Mouse (Mus musculus) retina, adult 2 months (tissue): Measurements from ENCODE around the gene Atxn10.

ENCODE experiments used
- DNase-seq: peaks from one replicate; pipeline ENCODE4 v3.0.0-alpha.2; 2012; ENCODE audit warnings: low read depth, low spot score

Atxn10 gene

DNA sequence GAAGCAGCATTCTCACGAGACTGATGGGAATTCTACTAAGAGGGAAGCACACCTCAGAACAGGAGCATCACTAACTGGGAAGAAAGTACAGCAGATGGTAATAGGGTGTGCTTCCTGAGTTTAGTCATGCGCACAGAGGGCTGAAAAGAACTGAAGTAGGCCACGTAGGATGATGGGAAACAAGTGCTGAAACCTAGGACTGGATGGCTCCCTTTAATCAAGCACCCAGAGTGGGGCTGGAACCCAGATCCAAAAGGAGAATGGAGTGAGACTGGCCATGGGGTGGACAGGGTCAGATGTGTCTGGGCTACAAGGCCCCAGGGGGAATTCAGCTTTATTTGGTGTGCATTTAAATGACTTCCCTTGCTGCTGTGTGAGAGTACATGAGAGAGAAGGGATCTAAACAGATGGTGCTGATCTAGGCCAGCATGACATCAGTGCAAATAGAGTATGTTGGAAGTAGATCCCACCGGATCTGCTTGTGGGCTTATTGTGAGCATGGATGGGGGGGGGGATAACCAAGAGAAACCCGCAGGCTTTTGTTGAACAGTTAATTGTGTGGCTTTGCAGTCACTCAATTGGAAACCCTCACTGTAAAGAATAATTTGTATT lies 130.5 kb downstream of the Atxn10 start:
- DNase-seq, result no peak

- DNase-seq, result no peak
Measured at GRCm38 (mm10) chr15:85469401-85469800, 133.4 kb downstream of the Atxn10 start.

- DNase-seq, result no peak
Measured at GRCm38 (mm10) chr15:85474697-85475096, 138.7 kb downstream of the Atxn10 start.

DNA sequence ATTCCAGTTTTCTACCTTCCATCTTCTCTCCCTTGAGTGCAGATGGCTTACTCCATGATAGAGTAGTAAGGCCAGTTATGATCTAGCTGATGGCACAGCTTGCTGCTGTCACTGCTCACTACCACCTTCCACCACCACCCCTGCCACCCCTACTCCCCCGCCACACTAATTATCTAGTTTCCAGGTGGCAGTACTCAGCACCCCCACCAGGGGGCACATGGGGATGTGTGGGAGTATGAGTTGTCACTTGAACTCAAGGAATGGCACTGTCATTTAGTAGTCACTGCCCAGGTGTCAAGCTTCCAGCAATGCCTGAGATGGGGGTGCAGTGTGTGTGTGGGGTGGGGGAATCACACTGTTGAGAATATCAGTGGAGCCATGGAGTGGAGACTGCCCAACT lies 141.5 kb downstream of the Atxn10 start:
- no peak for DNase-seq

- DNase-seq, result no peak
Measured at GRCm38 (mm10) chr15:85479365-85479764, 143.3 kb downstream of the Atxn10 start.

DNA sequence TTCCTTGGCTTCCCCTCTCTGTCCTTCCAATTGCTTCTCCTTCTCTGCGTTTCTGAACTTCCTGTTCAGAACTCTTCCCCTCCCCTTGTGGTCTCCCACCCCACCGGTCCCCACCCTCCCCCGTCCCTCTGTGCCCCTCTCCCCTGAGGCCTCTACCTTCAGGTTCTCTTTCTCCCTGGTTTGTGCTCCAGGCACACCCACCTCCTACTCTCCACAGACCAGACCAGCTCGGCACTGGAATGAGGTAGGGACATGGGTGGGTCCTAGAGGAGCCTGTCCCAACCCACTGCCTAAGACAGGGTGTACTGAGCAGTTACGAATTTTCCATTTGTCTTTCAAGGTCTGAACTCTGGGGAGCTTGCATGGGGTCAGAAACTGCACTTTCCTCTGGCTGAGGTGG lies 143.9 kb downstream of the Atxn10 start:
- DNase-seq, result no peak

GRCm38 (mm10) chr15:85480630-85481029 lies 144.6 kb downstream of the Atxn10 start:
- no peak for DNase-seq

DNA sequence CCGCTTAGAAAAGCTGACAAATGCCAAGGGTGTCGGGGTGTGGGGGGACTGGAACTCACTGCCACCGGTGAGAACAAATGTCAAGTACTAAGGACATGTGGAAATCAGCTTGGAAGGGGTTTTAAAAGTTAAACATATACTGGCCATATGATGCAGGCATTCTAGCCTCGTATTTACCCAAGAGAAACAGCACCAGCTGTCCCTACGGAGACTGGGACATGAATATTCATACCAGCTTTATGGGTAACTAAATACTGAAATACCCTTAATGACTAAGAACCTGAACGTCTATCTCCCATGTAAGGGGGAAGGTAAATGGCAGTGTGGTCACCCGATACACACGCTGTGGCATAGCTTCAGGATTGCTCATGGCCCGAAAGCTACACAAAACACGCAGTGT lies 152.9 kb downstream of the Atxn10 start:
- DNase-seq, result no peak

GRCm38 (mm10) chr15:85489751-85490150 lies 153.7 kb downstream of the Atxn10 start:
- no peak for DNase-seq

- DNase-seq, result no peak
Measured at GRCm38 (mm10) chr15:85494163-85494621, 158.1 kb downstream of the Atxn10 start.

GRCm38 (mm10) chr15:85497548-85497947 lies 161.5 kb downstream of the Atxn10 start:
- DNase-seq, result no peak

GRCm38 (mm10) chr15:85497981-85498475 lies 162.0 kb downstream of the Atxn10 start:
- DNase-seq, result no peak

DNA sequence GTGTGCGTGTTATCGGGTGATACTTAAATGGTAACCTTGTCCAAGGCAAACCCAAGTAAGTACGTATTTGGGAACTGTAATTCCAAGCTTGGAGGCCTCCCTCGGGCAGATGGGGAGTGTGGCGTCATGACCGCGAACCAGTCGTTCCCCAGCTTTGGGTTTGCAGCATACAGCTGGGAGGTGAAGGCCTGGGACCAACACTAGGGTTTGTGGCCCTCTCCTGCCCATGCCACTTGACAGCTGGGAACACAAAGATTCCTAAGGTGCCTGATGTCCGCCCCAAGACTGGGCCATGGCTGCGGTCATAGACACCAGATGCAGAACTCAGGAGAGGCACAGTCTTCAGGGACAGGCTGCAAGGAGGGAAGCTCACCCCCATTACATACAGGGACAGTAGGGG lies 164.2 kb downstream of the Atxn10 start:
- DNase-seq, result no peak

DNA sequence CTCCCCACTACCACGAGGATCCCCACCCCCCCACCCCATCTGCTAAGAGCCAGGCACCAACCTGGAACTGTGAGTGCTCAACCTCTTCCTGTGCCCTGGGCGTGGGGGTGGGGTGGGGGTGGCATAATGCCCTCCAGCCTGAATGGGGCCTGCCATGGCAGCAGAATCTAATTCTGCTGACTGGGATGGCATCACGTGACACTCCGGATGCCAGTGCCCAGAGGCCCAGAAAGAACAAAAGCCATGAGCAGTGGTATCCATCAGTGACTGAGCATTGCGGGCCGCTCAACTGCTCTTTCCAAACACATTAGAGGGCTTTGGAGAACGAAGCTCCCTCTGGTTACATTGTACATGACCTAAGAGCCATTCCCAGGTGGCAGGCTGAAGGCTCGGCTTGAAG lies 167.1 kb downstream of the Atxn10 start, which contains the start of gene 7530416G11Rik:
Gene 7530416G11Rik (minus strand): TSS at position 101 of the 400 bp plus-strand sequence.
- DNase-seq, result no peak

DNA sequence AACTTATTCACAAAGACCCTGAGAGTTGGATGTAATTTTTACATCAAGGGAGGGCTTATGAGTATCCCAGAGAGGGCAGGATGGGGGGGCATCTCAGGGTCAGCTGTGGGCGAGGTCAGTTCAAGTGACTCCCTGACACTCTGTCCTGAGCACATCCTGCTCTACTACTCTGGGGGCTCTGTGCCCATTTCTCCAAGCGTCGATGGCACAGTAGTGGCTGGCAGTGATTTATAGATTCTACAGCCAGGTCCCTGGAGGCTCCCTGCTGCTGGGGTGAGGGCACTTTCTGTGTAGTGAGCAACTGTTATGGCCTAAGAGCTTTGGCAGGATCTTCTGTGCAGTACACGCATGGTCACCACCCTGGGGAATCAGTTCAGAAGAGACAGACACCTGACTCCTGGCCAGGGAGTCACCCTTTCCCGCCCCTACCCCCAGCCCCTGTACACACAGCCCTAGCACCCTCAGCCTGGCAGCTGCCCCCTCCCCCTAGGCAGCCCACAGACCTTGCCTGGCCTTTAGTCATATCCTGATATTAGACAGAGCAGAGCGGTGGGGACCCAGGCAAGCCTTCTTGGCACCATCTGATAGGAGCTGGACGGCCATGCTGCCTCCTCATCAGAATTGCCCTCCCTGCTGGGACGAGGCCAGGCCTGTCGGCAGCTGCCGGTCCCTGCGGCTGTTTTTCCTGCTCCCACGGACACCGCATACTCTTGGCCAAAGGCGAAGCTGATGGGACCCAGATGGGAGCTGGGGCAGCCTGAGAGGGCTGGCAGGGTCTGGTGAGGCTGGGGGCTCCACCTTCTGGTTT lies 169.3 kb downstream of the Atxn10 start:
- DNase-seq, result no peak

DNA sequence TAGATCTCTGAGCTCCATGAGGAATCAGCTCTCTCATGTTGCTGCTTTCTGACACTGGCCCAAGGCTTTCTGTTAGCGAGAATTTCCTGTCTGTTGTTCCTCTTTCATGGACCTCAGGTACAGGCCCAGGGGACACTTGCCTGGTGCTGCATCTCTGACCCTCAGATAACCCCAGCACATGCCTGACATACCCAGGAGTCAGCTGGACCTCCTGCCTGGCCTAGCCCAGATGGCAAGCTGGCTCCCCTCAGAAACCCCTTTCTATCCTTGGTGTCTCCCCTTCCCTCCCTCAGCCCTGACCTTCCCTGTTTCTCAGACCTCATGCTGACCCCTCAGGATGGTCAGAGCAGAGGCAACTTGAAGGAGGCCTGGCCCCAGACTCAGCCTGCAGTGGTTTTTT lies 170.6 kb downstream of the Atxn10 start:
- no peak for DNase-seq

- DNase-seq, result no peak
Measured at GRCm38 (mm10) chr15:85507370-85508014, 171.4 kb downstream of the Atxn10 start.
